Mouse (Mus musculus) effector memory CD4-positive, alpha-beta T cell, adult 5 months (primary cell): Measurements from ENCODE around the gene Olfr211. TPM values are rescaled to one million over a fixed set of nuclear protein-coding genes. Genes with fewer than 3 reads are reported as not detected.

ENCODE experiments used
- polyA plus RNA-seq: library from polyadenylated mRNA; unstranded; fragments of 100-300 nt; shearing (Covaris generic); gene quantifications from one replicate; pipeline ENCODE4 v1.2.1, GENCODE M21; 2017

Gene Olfr211
- not detected for polyA plus RNA-seq

GRCm38 (mm10) chr6:116488791-116489190, at the start of gene Olfr211:
TSS of gene Olfr211 (plus strand) at chr6:116489091.

DNA sequence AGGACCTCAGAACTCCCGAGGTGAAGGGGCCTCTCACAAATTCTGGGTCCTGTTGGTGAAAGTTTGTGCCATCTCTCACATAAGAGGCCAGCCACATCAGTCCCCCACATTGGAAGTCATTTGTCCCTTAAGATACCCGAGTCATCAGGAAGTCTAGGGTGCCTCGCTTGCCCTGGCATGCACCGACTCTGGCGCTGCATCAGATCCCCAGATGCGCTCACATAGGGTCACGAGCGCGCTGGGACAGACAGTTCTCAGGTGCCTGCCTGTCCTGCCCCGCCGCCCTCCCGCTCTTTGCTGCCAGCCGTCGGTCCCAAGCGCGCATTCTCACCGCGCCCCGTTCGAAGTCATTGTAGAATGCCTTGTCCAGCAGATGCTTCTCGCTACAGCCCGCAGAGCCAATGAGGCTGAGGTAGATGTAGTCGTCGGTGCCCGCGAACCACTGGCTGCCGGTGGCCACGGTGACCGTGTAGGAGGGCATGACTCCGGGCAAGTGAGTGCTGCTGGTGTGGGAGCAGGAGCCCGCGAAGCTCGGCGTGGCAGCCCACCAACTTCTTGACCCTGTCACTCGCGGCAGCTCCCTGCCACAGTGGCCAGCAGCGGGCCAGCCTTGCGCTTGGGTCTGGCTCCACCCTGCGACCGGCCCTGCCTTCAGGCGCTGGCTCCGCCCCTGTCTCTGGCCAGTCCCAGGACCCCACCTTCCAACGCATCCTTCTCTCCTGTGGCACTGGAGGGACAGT, 28.2 kb upstream of the Olfr211 start, which contains the start of gene Alox5:
Alox5 (minus strand) TSS at position 635 of the 740 bp plus-strand sequence.

DNA sequence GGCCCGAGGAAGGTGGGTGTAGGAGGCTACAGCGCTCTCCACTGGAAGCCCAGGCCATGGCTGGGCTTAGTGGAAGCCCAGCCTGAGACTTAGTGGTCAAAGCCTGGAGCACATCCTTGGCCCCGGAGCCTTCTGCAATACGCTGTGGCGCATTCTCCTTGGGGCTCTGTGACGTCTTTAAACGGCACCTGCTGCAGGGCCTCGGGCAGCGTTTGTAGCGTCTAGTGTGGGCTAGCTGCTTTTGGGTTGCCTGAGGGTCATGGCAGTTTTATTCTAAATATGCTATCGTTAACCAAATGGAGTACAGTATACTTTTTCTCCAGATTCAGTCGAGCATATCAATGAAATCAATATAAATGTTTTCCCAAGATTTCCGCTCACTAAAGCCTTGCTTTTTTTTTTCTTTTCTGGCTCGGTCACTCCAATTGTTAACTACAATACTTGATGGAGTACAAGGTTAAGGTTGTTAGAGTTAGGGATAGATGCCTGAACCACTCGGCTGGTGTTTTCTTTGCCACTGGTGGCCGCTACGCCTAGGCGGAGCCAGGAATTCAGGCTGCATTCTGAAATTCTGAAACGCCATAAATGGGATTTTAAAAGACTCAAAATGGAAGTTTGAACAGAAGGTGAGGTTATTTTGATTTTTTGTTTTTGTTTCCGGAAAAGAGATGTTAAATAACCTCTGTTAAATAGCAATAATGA, 17.6 kb downstream of the Olfr211 start, which contains the start of gene Olfr212:
Olfr212 (plus strand) TSS at position 215 of the 702 bp plus-strand sequence.

GRCm38 (mm10) chr6:116538156-116538555, 49.3 kb downstream of the Olfr211 start, which contains the start of gene Olfr213:
TSS of gene Olfr213 (plus strand) at chr6:116538456.

Other genes with a start within 250 kb of the Olfr211 start
- gene Zfand4, start 224.9 kb upstream of the Olfr211 start, polyA plus RNA-seq = 5.7 TPM
- 1.8 TPM for gene March8, start 151.1 kb upstream of the Olfr211 start, polyA plus RNA-seq
- not detected for gene Alox5, start 27.9 kb upstream of the Olfr211 start, polyA plus RNA-seq
- not detected for gene Olfr212, start 17.4 kb downstream of the Olfr211 start, polyA plus RNA-seq
- gene Olfr213, start 49.4 kb downstream of the Olfr211 start, polyA plus RNA-seq = not detected
- gene Gm5580, start 62.0 kb downstream of the Olfr211 start, polyA plus RNA-seq = not detected
- not detected for gene Olfr214, start 65.1 kb downstream of the Olfr211 start, polyA plus RNA-seq
- not detected for gene Olfr215, start 95.1 kb downstream of the Olfr211 start, polyA plus RNA-seq
- gene Zfp422, start 139.9 kb downstream of the Olfr211 start, polyA plus RNA-seq = 9.9 TPM
- gene Depp1, start 161.5 kb downstream of the Olfr211 start, polyA plus RNA-seq = not detected
- 0.06 TPM for gene Rassf4, start 184.9 kb downstream of the Olfr211 start, polyA plus RNA-seq
- gene Tmem72, start 227.8 kb downstream of the Olfr211 start, polyA plus RNA-seq = 0.06 TPM